19 mouse cellular contexts compared by ENCODE assay signal in genomic region chr10:12703526-12703925, GRCm38 (mm10).
A peak's percentile ranks its signal among the peaks of the same experiment; 100 is the strongest.
DNase-seq lines count a peak whose midpoint lies in the region; ATAC-seq and TF ChIP-seq lines count a peak whose summit lies in the region.
"Had no signal": no experiment of that assay in that cellular context is flagged by ENCODE, and none has a peak within 500 bp of the region (broad histone marks: within the 10 kb centered on the region; RNA-seq: fewer than 3 reads in every experiment).

No protein-coding gene starts in this region.

- H3K9ac ChIP-seq in intestine, embryonic 15.5 days: no peak overlapping the region
- H3K9ac ChIP-seq in intestine, embryonic 16.5 days (ENCODE audit: low read depth, low read length): no peak overlapping the region
- H3K9ac ChIP-seq in limb, embryonic 14.5 days (ENCODE audit: low read depth, low read length, severe bottlenecking): no peak overlapping the region
- no peak overlapping the region for H3K9ac ChIP-seq in forebrain, embryonic 14.5 days (ENCODE audit: low read length)
- H3K9ac ChIP-seq: forebrain, embryonic 12.5 days; liver, embryonic 12.5 days; lung, embryonic 15.5 days; midbrain, embryonic 15.5 days had no signal

- H3K4me1 ChIP-seq in intestine, embryonic 15.5 days (replicated peaks): no peaks in the 10 kb centered on the region
- H3K4me1 ChIP-seq in intestine, embryonic 16.5 days (ENCODE audit: control insufficient read depth, insufficient read depth, low read length): no peaks in the 10 kb centered on the region
- peaks cover 13% of the 10 kb centered on the region; the same call in 1 of the 2 replicates for H3K4me1 ChIP-seq in limb, embryonic 14.5 days (ENCODE audit: control insufficient read depth, insufficient read depth, low read length)
- peaks cover 9% of the 10 kb centered on the region for H3K4me1 ChIP-seq in limb, embryonic 10.5 days
- no peaks in the 10 kb centered on the region for H3K4me1 ChIP-seq in forebrain, embryonic 14.5 days (ENCODE audit: control insufficient read depth, insufficient read depth, low read length)
- H3K4me1 ChIP-seq: forebrain, embryonic 12.5 days; midbrain, embryonic 15.5 days had no signal

- no peaks in the 10 kb centered on the region for H3K27me3 ChIP-seq in intestine, embryonic 15.5 days (replicated peaks)
- H3K27me3 ChIP-seq in intestine, embryonic 16.5 days (replicated peaks; ENCODE audit: control insufficient read depth, insufficient read depth, low read length): no peaks in the 10 kb centered on the region
- no peaks in the 10 kb centered on the region for H3K27me3 ChIP-seq in limb, embryonic 14.5 days (ENCODE audit: control insufficient read depth, insufficient read depth, low read length)
- H3K27me3 ChIP-seq in limb, embryonic 10.5 days (ENCODE audit: low read depth, poor library complexity, severe bottlenecking): no peaks in the 10 kb centered on the region
- H3K27me3 ChIP-seq in forebrain, embryonic 14.5 days (replicated peaks; ENCODE audit: control insufficient read depth, insufficient read depth, low read length): no peaks in the 10 kb centered on the region
- H3K27me3 ChIP-seq: forebrain, embryonic 12.5 days; liver, embryonic 12.5 days; lung, embryonic 15.5 days; midbrain, embryonic 15.5 days had no signal

- no peaks in the 10 kb centered on the region for H3K36me3 ChIP-seq in intestine, embryonic 15.5 days
- no peaks in the 10 kb centered on the region for H3K36me3 ChIP-seq in intestine, embryonic 16.5 days (ENCODE audit: control insufficient read depth, insufficient read depth, low read length)
- H3K36me3 ChIP-seq in limb, embryonic 14.5 days (ENCODE audit: control insufficient read depth, insufficient read depth, low read length): peaks cover 4% of the 10 kb centered on the region; the same call in 1 of the 2 replicates
- peaks cover 7% of the 10 kb centered on the region; the same call in 1 of the 2 replicates for H3K36me3 ChIP-seq in limb, embryonic 10.5 days
- no peaks in the 10 kb centered on the region for H3K36me3 ChIP-seq in forebrain, embryonic 14.5 days (ENCODE audit: control insufficient read depth, insufficient read depth, low read length)
- H3K36me3 ChIP-seq: forebrain, embryonic 12.5 days; midbrain, embryonic 15.5 days had no signal

- WGBS in intestine, embryonic 15.5 days: 68% methylated on average over 3 of the region's 3 CpGs
- 60% methylated on average over 3 of the region's 3 CpGs for WGBS in intestine, embryonic 16.5 days
- 63% methylated on average over 3 of the region's 3 CpGs for WGBS in limb, embryonic 14.5 days
- 75% methylated on average over 3 of the region's 3 CpGs for WGBS in limb, embryonic 10.5 days
- WGBS in forebrain, embryonic 14.5 days: 81% methylated on average over 3 of the region's 3 CpGs

- no peak overlapping the region for H3K4me2 ChIP-seq in intestine, embryonic 15.5 days (replicated peaks)
- no peak overlapping the region for H3K4me2 ChIP-seq in intestine, embryonic 16.5 days (ENCODE audit: low read depth, low read length)
- H3K4me2 ChIP-seq in limb, embryonic 14.5 days (replicated peaks; ENCODE audit: low read depth, low read length, severe bottlenecking): no peak overlapping the region
- no peak overlapping the region for H3K4me2 ChIP-seq in forebrain, embryonic 14.5 days (ENCODE audit: low read length)
- H3K4me2 ChIP-seq: forebrain, embryonic 12.5 days; liver, embryonic 12.5 days; lung, embryonic 15.5 days; midbrain, embryonic 15.5 days had no signal

- no peak for TF ChIP-seq POLR2A in limb, embryonic 14.5 days (IDR thresholded peaks at IDR 0.05; ENCODE audit: borderline replicate concordance, extremely low read depth, insufficient read depth, insufficient read length)

- ATAC-seq in intestine, embryonic 15.5 days: peak; percentile 34; the same call in 1 of the 2 replicates
- ATAC-seq in intestine, embryonic 16.5 days: no peak
- 0 out of 2 replicates have a peak, but pooled peaks have one; percentile 17 for ATAC-seq in limb, embryonic 14.5 days (ENCODE audit: low FRiP score, low read depth)
- ATAC-seq in forebrain, embryonic 14.5 days: no peak
- ATAC-seq: midbrain, embryonic 15.5 days had no signal

- H3K27ac ChIP-seq in intestine, embryonic 15.5 days: no peak overlapping the region
- no peak overlapping the region for H3K27ac ChIP-seq in intestine, embryonic 16.5 days (ENCODE audit: low read length)
- H3K27ac ChIP-seq in limb, embryonic 14.5 days (replicated peaks; ENCODE audit: low read depth, low read length): no peak overlapping the region
- no peak overlapping the region for H3K27ac ChIP-seq in limb, embryonic 10.5 days
- H3K27ac ChIP-seq in forebrain, embryonic 14.5 days (ENCODE audit: low read depth, low read length): no peak overlapping the region
- H3K27ac ChIP-seq: forebrain, embryonic 12.5 days; liver, embryonic 12.5 days; lung, embryonic 15.5 days; midbrain, embryonic 15.5 days had no signal

- peak; percentile 75 for DNase-seq in heart, adult 11 months
- DNase-seq in heart, adult 8-10 months (ENCODE audit: low spot score): no peak
- no peak for DNase-seq in limb, embryonic 14.5 days (ENCODE audit: low spot score)
- DNase-seq in limb, embryonic 10.5 days (ENCODE audit: low spot score): no peak
- DNase-seq in ZHBTc4 (ENCODE audit: low read depth, low spot score): peak; percentile 21
- DNase-seq in forebrain, embryonic 14.5 days (ENCODE audit: low spot score): no peak
- DNase-seq: adrenal gland, postnatal 36 days; cerebellum, adult 11-12 months; cerebellum, postnatal 14 days; gastrocnemius, postnatal 14 days; thymus, postnatal 25 days had no signal

- no peaks in the 10 kb centered on the region for H3K9me3 ChIP-seq in intestine, embryonic 15.5 days
- H3K9me3 ChIP-seq in intestine, embryonic 16.5 days (ENCODE audit: control insufficient read depth, low read length): no peaks in the 10 kb centered on the region
- no peaks in the 10 kb centered on the region for H3K9me3 ChIP-seq in limb, embryonic 14.5 days (ENCODE audit: control insufficient read depth, low read length)
- no peaks in the 10 kb centered on the region for H3K9me3 ChIP-seq in limb, embryonic 10.5 days (replicated peaks)
- no peaks in the 10 kb centered on the region for H3K9me3 ChIP-seq in forebrain, embryonic 14.5 days (replicated peaks; ENCODE audit: control insufficient read depth, low read length)
- H3K9me3 ChIP-seq: forebrain, embryonic 12.5 days; G1E; liver, embryonic 12.5 days; lung, embryonic 15.5 days; midbrain, embryonic 15.5 days had no signal

- H3K4me3 ChIP-seq in intestine, embryonic 15.5 days (replicated peaks): no peak overlapping the region
- H3K4me3 ChIP-seq in intestine, embryonic 16.5 days (ENCODE audit: low read length): no peak overlapping the region
- H3K4me3 ChIP-seq in limb, embryonic 14.5 days (replicated peaks; ENCODE audit: low read length): no peak overlapping the region
- no peak overlapping the region for H3K4me3 ChIP-seq in limb, embryonic 10.5 days
- H3K4me3 ChIP-seq in forebrain, embryonic 14.5 days (ENCODE audit: low read depth, low read length): no peak overlapping the region
- H3K4me3 ChIP-seq: forebrain, embryonic 12.5 days; liver, embryonic 12.5 days; lung, embryonic 15.5 days; midbrain, embryonic 15.5 days; myocyte had no signal

Comparison
In these comparisons a context has a peak if more than half of its experiments do, and no peak if none do; other contexts are left out.
1. DNase-seq: peak in heart, adult 11 months (single experiment) and ZHBTc4 (single experiment); none in heart, adult 8-10 months (single experiment), limb, embryonic 14.5 days (single experiment), limb, embryonic 10.5 days (single experiment) and forebrain, embryonic 14.5 days (single experiment).
2. ATAC-seq: peak in intestine, embryonic 15.5 days (single experiment) and limb, embryonic 14.5 days (single experiment); none in intestine, embryonic 16.5 days (single experiment) and forebrain, embryonic 14.5 days (single experiment).